Mouse (Mus musculus) kidney, adult 8-10 months (tissue): Measurements from ENCODE around the gene Gm48551.

Source experiments
- DNase-seq, 2 experiments: peaks; one replicate each; pipeline ENCODE4 v3.0.0; 2022

The Gm48551 gene

DNA sequence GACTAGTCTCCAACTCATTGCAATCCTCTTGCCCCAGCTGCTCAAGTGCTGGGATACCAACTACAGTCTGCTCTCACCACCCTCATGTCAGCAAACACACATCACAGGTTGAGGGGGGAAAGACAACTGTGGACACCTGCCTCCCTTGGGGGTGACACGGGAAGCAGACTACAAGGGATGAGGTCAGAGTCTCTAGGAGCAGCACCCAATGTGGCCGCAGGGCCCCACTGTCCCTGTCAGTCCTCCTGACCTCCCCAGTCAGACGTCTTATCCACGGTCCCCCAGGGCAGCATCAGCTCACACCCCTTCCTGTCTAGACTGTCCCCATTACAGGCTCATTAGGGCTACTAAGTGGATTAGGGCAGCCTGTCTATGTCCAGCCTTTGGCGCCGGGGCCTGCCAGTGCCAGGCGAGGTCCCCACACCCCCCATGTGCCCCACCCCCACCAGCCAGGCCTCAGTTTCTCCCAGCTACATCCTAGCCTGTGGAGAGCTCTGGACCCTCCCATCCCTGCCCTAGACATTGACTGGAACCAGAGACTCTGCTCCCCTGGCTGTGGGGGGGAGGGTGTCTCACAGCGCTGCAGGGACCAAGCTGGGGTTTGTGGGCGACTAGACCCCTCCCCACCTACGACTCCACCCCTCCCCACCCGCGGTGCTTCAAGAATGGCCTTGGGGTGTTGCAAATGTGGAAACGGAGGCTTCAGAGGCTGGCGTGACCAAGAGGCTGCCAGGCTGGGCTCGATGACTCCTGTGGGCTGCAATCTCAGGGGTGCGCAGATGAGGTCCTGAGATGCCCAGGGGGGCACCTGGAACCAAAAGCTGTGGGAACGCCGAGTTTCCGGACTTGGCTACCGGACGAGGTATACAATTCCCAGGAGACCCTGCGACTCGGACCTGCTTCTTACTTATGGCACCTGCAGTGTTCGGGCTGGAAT lies 22.5 kb downstream of the Gm48551 start:
- no peak for DNase-seq

DNA sequence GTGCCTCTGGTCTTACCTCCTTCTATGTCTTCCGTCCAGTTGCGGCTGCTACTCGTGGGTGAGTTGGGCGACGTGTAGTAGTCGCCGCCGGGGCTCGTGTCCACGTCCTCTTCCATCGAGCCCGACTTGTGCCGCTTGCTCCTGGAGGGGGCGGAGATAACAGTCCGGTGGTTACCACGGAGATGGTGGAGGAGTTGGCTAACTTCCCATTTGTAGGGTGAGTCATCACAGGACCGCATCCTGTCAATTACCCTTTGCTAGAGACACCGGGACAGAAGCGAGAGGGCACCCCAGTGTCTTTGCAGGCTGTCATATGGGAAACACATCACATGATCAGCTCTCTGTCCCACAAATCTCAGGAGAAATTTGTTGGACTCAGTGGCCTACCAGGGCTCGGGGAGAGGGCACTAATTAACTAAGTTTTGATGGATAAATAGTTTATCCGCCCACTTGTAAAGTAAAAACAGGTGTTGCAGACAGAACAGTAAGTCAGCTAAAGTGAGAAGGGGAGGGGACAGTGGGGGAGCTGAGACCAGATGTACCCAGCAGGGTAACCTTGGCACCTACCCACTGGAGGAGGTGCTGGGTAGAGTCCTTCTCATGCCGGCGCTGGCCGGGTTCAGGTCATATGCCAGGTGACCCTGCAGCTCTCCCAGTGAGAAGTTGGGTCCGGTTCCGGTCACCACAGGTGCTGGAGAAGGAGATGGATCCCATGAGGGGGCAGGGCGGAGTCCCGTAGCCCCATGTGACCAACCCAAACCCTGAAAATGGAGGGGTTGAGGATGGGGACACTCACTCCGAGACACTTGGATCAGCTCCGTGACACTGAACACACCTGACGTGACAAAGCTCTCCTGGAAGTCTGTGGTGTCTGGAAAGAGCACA lies 23.5 kb downstream of the Gm48551 start:
- DNase-seq: peak; percentile 89 to 92

DNA sequence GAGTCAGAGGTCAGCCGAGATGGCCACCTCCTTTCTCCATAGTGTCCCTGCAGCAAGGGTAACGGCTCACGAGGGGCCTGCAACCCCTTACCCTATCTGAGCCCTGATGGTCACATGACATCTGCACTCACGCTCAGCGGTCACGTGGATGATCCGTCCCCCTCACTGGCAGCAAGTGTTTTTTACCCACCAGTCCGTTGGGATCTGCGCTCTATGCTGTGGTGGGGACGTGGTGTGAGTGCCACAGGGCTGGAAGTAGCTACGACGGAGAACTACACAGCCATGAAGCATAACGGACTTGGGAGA lies 24.1 kb downstream of the Gm48551 start:
- no peak for DNase-seq

DNA sequence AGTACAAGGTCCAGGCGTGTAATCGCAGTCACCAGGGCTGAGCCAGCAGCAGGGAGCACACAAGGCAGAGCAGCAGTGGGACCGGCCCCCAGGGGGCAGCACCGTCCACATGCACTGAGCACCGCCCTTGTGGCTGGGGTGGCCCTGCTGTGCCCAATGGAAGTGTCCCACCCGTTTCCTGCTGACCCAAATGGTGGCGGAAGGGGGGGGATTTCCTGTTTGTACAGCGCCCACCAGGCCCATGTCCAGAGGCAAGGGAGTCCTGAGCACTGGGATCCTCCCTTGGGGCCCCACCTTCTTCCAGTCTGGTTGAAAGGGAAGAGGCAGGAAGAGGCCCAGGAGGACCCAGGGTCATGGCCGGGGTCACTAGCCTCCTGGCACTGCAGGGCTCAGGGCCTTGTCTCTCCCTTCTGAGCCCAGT lies 24.6 kb downstream of the Gm48551 start:
- peak; percentile 91 for DNase-seq

DNA sequence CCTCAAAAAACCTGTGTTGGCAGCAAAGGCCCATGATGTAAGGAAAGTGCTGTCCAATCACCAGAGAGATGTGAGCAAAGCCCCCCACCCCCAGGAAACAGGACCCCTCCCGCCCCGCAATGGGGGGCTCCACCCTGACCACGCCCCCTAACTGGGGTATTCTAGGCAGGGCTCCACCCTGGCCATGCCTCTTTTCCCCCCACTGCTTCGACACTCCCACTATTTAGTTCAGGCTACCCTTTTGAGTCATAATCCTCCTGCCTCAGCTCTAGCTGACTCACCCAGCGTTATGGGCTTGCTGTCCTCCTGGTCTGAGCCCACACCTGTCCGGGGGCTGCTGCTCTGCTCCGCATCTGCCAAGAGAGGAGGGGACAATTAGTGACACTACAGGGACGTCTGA lies 25.1 kb downstream of the Gm48551 start:
- no peak for DNase-seq

DNA sequence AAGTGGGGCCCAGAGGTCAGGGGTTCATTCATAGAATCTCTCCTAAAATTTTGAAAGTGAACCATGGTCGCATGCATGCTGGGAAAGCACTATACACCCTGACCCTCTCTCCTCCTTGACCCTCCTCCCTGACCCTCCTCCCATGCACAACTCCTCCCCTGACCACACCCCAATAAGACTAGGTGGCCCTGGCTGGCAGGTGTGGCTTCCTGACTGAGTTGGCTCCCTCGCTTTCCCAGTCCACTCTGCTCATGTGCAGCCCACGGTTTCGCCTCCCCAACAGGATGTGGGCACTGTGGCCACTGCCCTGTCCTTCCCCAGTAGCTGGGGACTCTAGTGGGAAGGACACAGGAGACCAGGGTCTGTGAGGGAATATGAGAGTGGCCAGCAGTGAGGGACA lies 26.1 kb downstream of the Gm48551 start:
- DNase-seq: peak in 1 of 2 experiments; percentile 75

DNA sequence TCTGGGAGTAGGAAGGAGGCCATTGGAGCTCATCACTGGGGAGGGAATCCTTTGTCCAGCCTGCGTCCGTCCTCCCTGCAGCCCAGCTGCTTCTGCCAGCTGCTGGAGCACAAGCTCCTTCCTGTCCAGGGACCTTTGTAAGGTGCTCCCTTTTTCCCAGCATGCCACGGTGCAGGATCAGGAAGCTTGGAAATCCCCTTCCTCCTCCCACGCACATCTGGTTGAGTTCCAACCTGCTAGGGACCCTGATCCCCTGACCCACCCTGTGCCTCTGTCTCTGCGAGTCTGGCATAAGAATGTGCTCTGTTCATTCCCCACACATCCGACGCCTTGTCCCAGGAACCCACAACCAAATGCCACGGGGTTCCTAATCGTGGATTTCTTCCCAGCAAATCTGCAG lies 26.7 kb downstream of the Gm48551 start:
- DNase-seq: peak in 1 of 2 experiments; percentile 56

DNA sequence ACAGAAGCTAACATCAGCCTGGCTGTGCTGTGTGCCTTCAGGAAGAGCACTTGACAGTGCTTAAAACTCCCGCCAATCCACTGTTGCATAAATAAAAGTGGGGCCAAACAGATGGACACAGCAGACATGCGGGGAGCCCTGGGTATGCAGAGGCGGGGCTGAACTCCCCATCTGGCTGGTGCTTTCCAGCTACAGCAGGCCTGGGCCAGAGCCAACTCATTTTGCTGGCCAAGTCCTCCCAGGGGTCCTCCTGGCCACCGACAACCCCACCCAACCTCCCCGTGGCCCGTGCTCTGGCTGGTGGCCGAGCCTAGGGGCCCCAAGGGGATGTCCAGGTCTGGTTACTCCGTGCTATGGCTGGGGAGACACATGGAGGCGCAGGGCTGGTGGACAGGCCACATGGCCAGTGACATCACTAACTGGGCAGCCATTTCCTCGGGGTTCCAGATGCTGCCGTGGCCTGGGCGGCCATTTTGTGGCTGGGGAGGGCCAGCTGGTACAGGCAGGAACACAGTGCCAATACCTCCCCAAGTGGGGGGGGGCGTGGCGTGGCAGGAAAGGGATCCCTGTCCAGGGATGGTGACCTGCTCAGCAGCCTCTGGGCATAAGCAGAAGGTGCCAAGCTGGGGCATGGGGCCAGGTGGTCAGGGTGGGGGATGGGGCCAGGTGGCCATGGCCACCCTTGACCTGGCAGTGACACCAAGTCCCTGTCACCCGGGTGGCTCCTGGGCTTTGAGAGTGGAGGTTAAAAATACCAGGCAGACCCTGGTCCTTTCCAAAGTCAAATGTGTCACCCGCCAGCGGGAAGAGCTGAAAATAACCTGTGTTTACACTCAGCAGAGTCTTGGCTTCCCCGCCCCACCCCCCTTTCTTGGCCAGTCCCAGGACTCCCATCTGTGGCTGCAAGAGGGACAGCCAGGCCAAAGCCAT lies 27.5 kb downstream of the Gm48551 start:
- DNase-seq: peak; percentile 86 to 90

DNA sequence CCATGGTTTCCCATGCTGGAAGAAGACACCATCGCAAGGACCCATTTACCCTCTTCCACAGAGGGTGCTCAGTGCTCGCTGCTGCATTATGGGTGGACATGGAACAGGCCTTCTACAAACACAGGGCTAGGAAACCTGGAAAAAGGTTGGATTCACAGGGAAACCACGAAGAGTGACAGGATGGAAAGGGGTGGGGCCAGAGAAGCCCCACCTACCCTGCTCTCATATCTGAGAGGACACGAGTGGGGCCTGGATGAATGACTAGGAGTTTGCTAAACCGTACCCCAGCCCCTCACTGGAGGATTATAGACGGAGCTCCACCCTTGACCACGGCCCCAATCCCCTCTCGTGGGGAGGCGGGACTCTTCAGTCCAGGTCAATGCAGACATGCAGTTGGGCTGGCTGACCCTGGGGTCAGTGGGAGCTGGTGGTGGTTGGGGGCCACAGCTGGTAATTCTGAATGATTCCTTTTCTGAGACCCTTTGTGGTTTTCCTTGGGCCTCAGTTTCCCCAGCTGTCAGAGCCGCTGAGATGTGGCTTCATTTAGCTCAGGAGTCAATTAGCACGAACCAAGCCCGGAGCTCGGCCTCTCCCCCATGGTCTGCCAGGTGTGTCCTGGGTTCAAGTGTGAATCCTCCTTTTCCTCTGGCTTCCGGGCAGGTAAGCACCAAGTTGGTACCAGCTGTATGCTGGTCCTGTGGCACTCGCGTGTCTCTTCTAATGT lies 28.5 kb downstream of the Gm48551 start:
- peak in 1 of 2 experiments; percentile 42 for DNase-seq

DNA sequence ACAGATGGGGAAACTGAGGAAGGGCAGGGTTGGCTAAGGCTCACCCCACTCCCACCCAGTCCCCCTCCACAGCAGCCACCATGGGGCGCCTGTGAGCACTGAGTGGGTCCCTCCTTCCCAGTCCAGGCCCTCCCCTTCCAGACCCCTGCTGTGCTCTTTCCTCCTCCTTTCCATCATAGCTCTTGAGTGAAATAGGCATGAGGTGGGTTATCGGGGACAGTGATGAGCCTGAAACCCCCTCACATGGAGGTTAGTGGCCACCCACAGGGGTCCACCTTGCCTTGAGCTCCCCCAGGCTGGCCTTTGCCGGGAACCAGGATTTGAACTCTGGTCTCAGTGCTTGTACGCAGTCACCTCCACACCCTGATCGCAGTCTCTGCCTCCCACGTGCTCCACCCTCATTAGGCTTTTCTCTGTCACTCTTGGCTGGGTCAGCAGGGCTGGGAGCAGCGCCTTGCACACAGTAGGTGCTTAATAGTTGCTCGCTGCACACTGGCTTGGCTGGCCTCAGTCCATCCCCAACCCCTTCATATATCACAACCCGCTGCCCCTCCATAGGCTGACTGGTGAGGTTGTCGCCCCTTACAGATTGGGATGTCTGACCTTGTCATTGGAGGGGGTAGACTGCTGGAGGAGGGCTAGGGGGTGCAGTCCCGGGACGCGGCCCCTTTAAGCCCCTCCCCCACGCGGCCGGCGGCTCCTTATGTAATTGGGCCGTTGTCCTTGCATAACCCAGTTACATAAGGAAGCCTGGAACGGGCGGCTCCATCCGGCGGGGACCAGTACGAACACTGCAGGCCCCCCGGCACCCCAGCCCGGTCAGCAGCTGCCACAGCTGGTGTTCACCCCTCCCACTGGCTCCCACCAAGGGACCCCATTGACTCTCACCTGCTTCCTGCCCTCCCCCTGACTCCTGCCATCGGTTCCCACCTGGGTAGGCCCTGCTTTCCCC lies 29.3 kb downstream of the Gm48551 start:
- DNase-seq: peak; percentile 93

DNA sequence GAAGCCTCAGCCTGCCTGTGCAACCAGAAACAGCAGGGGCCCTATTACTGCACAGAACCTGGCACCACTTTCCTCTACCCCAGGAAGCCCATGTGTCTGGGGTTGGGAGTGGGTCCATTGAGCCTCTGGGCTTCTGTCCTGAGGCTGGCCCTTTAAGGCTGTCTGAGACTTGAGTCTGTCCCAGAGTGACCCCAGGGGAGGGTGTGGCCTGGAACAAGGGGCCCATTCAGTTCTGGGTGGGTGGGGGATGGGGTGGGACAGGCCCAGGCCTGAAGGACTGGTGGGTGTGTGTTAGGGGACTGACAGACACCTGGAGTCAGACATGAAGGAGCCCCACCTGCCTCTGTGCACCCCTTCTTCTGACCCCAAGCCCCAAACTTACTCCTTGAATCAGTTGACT lies 30.4 kb downstream of the Gm48551 start:
- DNase-seq: peak in 1 of 2 experiments; percentile 70

DNA sequence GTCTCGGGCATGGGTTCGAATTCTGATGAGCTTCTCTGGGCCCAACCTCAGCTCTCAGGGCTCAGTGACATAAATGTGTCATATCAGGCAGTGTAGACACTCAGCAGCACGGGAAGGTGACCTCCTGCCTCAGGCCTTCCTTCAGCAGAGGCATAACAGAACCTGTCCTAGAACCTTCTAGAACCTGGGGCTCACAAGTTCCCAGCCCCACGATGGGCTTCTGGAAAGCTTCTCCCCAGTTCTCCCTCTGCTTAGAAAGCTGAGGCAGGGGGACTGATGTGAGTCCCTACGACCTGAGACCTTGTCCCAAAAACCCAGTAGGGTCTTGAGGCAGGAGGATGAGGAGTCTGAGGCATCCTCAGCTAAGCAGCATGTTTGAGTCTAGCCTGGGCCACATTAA lies 30.9 kb downstream of the Gm48551 start:
- no peak for DNase-seq

DNA sequence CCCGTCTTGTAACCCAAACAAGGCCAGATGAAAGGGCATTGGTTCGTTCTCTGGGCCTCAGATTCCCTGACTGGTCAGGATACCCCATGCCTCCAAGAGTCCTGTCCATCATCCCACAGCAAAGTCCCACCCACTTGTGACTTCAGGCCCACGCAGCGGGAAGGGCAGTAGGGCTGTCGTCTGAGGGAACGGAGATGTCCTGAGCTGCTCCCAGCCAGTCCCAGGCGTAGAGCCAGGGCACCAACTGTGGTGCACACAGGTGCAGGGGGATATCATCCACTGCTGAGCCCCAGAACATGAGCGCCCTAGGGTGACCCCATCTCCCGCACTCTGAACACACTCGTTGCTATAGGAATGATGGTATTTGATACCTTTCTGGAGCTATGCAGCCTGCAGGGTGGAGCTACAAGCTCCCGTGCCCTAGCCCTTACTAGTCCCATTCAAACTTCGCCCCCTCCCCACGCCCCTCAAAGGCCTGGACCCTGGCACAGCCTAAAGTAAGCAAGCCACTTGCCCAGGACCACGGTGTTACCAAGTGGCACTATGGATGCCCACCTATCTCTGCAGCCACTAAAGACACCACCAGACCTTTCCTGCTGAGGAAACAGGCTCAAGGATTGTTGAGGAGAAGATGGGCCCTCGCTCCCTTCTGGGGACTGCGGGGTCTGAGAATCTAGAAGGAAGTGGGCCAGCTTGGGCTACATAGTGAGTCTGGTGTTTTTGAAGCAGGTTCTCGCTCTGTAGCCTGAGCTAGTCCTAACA lies 31.5 kb downstream of the Gm48551 start:
- DNase-seq: no peak

DNA sequence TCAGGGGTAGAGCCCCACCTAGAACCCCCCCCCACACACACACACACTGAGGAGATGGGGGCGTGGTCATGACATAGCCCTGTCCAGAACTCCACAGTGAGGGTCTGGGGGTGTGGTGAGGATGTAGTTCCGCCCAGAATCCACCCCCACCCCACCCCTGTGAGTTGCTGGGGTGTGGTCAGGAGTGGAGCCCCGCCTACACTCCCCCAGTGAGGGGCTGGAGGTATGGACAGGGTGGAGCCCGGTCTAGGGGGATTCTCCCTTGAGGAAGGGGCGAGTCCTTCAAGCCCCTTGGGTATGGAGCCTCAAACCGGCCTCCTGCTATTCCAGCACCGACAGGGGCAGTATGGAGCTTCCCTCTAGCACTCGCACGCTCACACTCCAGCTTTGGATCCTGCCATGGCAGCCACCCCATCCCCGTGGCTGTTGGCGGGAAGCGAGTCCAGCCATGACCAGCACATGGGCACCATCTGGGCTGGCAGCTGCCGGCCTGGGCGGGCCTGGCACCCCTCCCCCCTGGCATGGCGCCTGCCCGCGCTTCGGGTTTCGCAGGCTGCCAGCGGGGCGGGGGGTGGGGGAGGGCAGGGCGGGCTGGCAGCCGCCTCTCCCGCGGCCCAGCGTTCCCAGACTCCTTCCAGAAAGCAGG lies 32.4 kb downstream of the Gm48551 start:
- DNase-seq: peak; percentile 85 to 89

DNA sequence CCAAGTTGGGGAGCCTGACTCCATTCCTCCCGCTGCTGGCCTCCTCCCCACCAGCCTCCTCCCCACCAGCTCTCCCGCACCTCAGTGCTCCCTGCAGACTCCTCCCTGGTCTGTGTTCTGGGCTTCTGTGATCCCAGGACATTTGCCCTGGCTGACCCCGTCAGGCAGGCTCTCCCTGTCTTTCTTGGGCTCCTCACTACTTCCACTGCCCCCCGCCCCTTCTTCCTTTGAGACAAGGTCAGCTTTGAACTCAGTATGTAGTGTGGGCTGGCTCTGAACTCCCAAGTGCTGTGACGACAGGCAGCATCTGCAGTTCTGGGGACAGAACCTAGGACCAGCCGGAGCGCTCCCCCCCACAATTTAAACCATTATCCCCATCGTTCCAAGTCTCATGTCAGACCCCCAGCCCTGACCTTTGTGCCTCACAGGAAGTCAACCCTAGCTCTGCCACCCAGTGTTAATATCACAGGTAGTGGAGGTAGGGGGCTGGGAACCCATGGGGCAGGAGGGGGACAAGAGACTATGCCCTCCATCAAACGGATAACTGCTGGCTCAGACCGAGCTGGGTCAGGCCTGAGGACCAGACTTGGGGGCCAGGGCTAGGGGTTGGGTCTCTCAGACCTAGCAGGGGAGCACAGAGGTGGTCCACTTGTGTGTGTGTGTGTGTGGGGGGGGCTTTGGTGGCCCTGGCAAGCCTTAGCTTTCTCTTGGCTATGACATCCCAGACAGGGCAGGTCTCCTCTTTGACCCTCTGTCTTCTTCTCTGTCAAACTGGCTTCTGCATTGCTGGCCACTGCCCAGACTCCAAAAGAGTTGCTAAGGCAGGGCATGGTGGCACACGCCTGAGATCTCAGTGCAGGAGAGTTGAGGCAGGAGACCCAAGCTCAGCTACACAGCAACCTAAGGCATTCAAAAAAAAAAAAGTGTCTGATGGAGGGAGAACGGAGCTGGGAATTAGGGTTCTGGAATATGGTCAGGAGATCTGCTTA lies 33.3 kb downstream of the Gm48551 start:
- DNase-seq: no peak

DNA sequence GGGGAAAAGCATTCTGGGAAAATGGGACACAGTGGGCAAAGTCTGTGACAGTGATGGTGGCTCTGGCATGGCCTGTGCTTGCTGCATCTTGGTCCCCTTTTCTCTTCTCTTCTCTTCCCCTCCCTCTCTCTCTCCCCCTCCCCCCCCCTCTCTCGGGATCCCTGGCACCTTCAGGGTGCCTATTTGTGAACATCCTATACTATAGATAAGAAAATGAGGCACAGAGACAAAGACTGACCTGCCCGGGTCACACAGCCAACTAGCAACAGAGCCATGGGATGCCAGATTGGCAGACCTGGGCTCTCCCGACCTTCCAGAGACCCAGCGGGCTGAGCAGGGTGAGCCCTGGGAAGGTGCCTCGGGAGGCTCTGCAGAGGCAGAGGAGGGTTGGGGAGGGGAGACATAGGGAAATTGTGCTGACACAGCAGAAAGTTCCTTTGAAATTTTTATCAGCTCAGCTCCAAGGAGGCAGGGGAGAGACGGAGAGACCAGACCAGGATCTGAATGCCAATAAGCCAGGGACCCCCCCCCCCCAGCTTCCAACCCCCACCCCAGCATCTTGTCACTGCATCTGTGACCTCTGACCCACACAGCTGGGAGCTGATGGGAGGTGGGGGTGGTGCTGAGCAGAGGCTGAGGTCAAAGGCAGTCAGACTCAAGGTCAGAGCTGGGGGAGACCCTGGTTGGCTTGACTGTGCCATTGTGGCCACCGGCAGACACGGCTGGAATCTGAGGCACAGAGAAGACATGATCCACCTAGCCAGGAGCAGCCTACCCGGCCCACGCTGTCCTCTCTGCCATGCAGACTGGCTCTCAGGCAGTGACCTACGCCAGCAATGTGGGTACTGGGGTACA lies 34.2 kb downstream of the Gm48551 start:
- peak in 1 of 2 experiments; percentile 6 for DNase-seq
